Mouse (Mus musculus) bone marrow macrophage, adult 2 months (primary cell): ENCODE data around the gene Fpgs. TPM values are rescaled to one million over a fixed set of nuclear protein-coding genes. Genes with fewer than 3 reads are reported as not detected.

Experiments used
- H3K27ac ChIP-seq: 2 replicates; pipeline ENCODE4 v1.5.1; 2012; ENCODE audit warnings: low read depth, low read length; ENCODE audit not compliant: insufficient read depth
- H3K4me1 ChIP-seq: 2 replicates; pipeline ENCODE4 v1.6.1; 2012; ENCODE audit warnings: low read length; ENCODE audit not compliant: control insufficient read depth, insufficient read depth
- H3K4me3 ChIP-seq: 2 replicates; pipeline ENCODE4 v1.5.1; 2012; ENCODE audit warnings: mild to moderate bottlenecking, low read length, moderate library complexity; ENCODE audit not compliant: insufficient read depth
- CTCF ChIP-seq: IDR thresholded peaks from 2 replicates; pipeline ENCODE4 v1.5.1; 2012; ENCODE audit warnings: low read depth, mild to moderate bottlenecking, low read length, moderate library complexity
- POLR2A ChIP-seq: IDR thresholded peaks from 2 replicates; pipeline ENCODE4 v1.6.1; 2012; ENCODE audit warnings: mild to moderate bottlenecking, low read depth, low read length, borderline replicate concordance
- polyA plus RNA-seq: library from polyadenylated mRNA; stranded (reverse); fragments of >200 nt; gene quantifications from 2 replicates; pipeline ENCODE4 v1.2.4, GENCODE M21; 2012; ENCODE audit not compliant: missing spikeins, insufficient read depth, insufficient read length

Fpgs gene
- polyA plus RNA-seq, 1 experiment = 5.1 TPM

DNA sequence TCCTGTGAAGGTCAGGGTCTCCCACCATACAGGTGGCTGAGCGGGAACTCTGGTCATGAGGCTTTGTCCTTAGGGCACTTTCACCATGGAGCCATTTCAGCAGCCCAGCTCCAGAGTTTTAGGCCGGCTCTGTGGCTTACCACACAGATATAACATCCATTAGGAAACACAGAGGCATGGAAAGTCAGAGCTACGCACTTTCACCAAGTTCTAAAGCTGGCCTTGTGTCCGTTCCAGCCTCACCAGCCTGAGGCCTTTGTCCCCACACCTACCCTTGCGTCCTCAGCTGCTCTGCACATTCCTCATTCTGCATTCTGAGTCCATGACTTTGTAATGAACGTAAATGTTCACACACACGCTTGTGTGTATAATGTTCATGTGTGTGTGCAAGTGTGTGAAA, 1.1 kb upstream of the Fpgs start:
- TF ChIP-seq POLR2A (no peak), CTCF (no peak)
- H3K4me1 ChIP-seq = peaks cover 9% of the 10 kb centered on the region
- H3K27ac ChIP-seq = no peak overlapping the region

DNA sequence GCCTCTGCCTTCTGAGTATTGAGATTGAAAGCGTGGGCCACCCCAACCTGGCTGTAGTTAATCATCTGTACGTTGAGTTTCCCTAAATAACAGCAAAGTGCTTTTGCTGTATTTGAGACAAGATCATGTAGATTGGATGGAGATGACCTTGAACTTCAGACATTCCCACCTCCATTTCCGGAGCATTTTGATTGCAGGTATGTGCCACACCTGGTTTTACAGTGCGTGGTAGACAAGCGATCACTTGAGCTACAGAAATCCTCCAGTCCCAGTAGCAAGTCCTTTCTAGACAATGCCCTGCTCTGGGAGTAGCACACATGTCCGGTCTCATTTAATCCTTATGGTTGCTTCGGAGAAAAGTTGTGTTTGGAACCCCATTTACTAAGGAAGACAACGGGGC, 899 bp downstream of the Fpgs start:
- TF ChIP-seq POLR2A (no peak), CTCF (no peak)
- Histone ChIP-seq H3K4me3 (no peak overlapping the region), H3K27ac (no peak overlapping the region)

More for the DNA sequence above, 1.1 kb upstream of the Fpgs start:
- no peak overlapping the region for H3K4me3 ChIP-seq

DNA sequence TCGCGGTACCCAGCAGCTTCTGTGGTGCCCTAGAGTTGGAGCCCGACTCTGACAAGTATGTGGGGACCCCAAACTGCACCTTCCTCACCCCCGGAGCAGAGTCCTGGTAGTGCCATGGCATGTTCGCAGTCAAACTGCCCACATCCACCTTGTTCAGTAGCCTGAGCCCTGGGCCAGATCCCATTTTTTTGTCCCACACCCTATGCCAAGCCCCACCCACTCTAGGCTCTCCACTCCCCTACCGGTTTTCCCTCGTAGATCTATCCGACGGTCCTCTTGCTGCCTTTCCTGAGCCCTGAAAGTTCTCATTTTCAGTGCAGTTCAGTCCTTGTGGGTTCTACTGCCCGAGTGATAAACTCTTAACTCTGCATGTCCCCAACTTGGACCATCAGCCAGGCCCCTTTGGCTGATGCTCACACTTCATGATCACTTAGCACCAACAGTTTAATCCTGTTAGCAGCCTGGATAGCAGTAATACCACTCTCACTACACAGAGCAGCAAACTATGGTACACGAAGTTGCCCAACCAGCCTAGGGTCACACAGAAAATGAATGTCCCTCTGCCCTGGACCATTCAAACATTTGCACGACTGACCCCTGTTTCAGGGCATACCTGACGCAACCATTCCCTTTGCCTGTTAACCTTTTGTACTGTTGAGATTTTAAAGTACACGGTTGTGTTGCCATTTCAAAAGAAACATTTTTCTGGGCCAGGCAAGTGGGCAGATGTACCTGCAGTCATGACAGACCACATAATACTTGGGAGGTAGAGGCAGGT, 2.8 kb downstream of the Fpgs start:
- Histone ChIP-seq H3K27ac (no peak overlapping the region), H3K4me3 (no peak overlapping the region), H3K4me1 (no peaks in the 10 kb centered on the region)
- TF ChIP-seq CTCF = no peak
- TF ChIP-seq POLR2A = no peak

More for the DNA sequence above, 899 bp downstream of the Fpgs start:
- no peaks in the 10 kb centered on the region for H3K4me1 ChIP-seq

DNA sequence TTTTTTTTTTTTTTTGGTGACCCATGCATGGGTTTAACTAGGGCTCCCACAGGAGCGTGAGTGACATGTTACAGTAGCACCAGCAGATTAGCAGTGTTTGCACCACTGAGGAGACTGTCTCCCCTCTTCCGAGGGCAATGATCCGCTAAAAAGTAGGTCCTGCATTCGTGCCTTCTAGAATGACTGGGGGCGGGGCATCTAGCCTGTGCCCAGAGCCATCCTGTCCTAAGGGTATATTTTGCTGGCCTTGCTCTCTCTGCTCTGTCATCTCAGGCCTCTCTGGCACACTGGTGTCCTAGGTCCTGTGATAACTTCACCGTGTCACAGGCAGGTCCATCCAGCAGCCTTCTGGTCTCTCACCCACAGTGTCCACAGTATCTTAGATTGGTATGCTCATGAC, 4.3 kb downstream of the Fpgs start:
- no peak for TF ChIP-seq POLR2A
- no peak for TF ChIP-seq CTCF
- Histone ChIP-seq H3K27ac (no peak overlapping the region), H3K4me1 (no peaks in the 10 kb centered on the region), H3K4me3 (no peak overlapping the region)

DNA sequence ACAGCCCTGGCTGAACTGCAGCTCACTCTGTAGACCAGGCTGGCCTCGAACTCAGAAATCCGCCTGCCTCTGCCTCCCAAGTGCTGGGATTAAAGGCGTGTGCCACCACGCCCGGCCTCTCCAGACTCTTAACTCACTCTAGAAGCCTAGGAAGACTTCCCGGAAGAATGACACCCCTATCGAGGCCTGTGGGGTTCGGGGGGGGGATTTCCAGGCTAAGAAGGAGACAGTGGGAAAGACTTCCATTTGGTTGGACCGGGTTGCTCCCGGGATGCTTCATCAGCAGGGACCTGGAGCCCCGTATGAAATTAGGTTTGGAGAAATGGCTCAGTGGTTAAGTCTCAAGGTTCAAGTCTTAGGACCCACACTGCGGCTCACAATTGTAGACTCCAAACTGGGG, 9.3 kb downstream of the Fpgs start:
- TF ChIP-seq CTCF = no peak
- no peak for TF ChIP-seq POLR2A
- no peak overlapping the region for H3K27ac ChIP-seq
- no peak overlapping the region for H3K4me3 ChIP-seq
- peaks cover 8% of the 10 kb centered on the region for H3K4me1 ChIP-seq

DNA sequence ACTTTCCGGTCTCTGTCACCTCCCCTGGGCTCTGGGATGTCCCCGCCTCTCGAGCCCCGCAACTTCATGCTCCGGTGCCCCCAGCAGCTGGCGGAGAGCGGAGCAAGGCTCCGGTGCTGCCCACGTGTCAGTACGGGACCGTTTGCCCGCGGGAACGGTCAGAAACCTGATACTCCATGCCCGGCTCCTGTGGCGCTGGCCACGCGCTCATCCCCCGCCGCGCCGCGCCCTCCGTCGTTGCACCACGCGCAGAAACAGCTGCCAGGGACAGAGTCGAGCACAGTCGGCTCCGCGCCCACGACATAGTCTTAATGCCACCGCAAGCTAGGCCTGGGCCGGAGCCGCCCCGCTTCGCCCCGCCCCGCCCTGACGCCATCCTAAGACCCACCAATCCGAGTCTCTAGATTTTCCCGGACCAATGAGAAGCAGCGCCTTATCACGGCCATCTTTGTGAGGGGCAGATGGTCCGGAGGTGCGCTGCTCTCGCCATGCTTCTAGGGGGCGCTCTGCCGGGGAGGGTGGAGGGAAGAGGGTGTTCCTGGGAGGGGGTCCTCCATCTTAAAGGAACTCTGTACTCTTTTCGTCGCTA, 10.0 kb downstream of the Fpgs start:
- peaks cover 8% of the 10 kb centered on the region for H3K4me1 ChIP-seq
- H3K27ac ChIP-seq = no peak overlapping the region
- peak overlapping the region; percentile 71 for H3K4me3 ChIP-seq
- TF ChIP-seq CTCF (peak; percentile 26; the same call in 1 of the 2 replicates), POLR2A (no peak)

DNA sequence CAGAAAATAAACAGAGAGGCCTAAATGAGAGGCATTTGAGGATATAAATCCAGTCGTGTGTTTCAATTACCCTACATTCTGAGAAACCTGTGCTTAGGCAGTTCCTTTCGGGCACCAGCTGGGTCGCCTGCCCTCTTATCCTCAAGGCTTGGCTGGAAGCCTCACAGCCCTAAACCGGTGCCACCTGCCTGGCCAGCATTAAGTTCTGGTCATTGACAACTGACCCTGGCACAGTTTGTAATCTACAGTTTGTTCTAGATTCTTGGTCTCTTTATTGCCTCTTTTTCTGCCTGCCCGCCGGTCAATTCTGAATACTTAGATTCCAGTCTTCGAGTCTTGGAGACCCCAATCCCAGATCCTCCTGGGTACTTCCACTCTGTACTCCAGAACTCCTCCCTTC, 10.7 kb downstream of the Fpgs start:
- Histone ChIP-seq H3K4me3 (peak overlapping the region; percentile 71), H3K4me1 (peaks cover 8% of the 10 kb centered on the region), H3K27ac (no peak overlapping the region)
- TF ChIP-seq CTCF (no peak), POLR2A (no peak)

DNA sequence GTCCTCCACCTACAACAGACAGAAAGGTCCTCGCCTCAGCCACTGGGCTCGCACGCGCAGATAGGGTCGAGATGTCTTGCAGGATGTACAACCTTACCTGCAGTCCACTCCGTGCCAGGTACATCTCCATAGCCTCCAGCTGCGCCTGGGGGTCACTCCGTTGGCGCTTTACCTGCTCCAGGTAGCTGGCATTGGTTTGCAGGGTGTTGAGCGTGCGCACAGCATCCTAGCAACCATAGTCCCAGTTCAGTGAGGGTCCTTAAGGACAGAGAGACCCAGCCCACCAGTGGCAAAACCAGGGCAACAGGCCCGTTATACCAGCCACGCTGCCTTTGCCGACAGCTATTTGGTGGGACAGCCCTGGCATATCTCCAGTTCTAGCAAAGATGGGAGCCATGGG, 11.4 kb downstream of the Fpgs start:
- no peak for TF ChIP-seq CTCF
- no peak for TF ChIP-seq POLR2A
- Histone ChIP-seq H3K4me3 (no peak overlapping the region), H3K4me1 (peaks cover 8% of the 10 kb centered on the region), H3K27ac (no peak overlapping the region)

DNA sequence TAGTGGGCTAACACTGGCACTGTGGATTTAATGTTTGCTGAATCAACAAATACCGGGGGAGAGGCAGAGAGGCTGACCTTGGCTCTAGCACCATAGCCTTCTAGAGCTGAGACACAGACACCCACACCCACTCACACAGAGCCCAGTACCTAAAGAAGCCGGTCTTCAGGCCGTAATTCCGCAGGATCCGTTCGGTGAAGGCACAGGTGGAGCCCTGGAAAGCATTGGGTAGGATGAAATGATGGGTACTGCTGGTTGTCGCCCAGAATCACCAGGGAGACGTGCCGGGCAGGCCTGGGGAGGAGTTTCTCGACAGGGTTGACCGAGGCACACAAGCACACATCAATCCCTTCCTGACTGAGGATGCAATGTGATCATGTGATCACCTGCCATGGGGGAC, 12.9 kb downstream of the Fpgs start:
- Histone ChIP-seq H3K4me3 (no peak overlapping the region), H3K27ac (no peak overlapping the region), H3K4me1 (peaks cover 8% of the 10 kb centered on the region)
- no peak for TF ChIP-seq POLR2A
- TF ChIP-seq CTCF = no peak

DNA sequence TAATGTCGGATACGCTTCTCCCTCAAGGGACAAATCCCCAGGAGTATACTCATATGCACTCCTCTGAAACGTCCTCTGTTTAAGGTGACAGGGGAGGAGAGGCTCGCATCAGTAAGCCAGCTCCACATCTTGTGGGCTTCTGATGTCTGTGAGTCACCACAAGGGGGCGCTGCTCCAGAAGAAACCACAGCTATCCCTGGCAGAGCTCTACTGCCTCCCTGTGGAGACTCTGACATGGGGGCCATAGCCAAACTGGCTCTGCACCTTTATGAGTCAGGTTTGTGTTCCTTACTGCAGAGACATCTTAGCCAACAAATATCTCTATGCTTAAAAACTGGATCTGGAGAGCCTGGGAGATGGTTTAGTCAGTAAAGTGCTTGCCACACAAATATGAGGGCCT, 14.5 kb downstream of the Fpgs start:
- peak; percentile 99 for TF ChIP-seq CTCF
- TF ChIP-seq POLR2A = no peak
- peaks cover 7% of the 10 kb centered on the region for H3K4me1 ChIP-seq
- no peak overlapping the region for H3K4me3 ChIP-seq
- no peak overlapping the region for H3K27ac ChIP-seq

DNA sequence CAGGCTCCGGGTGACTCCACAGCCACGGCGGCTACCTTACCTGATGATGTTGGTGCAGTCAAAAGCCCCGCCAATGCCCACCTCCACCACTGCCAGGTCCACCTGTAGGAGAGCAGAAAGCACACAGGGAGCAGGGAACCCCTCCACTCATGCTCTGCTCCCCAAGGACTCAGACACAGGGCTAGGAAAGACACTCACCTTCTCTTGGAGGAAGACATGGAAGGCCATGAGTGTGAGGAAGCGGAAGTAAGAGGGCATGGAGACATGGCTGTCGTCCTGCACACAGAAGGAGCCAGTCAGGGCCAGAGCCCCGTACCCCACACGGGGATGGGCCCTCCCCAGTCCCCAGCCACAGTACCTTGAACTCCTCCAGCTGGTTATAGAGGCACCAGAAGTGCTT, 16.4 kb downstream of the Fpgs start:
- no peak for TF ChIP-seq POLR2A
- no peak for TF ChIP-seq CTCF
- no peak overlapping the region for H3K27ac ChIP-seq
- H3K4me3 ChIP-seq = no peak overlapping the region
- H3K4me1 ChIP-seq = peaks cover 3% of the 10 kb centered on the region
